Mouse (Mus musculus): ENCODE results near the gene Prkab1. TPM values are rescaled to one million over a fixed set of nuclear protein-coding genes. Genes with fewer than 3 reads are reported as not detected.

The Prkab1 gene
- polyA plus RNA-seq, 1 experiment, result 46.1 TPM

DNA sequence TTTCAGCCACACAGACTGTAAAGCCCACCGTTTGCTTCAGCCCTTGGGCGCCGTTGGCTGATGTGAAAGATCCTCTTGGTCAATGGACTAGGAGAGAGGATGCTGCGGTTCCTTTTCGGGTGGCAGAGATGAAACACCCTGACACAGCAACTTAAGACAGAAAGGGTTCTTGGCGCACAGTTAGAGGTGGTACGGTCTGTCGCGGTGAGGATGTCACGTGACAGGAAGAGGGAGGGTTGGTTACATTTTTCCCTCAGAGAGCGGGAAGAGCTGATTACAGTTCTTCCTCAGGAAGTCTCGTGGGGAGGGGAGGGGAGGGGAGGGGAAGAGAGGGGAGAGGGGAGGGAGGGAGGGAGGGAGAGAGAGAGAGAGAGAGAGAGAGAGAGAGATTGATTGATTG lies 13.4 kb upstream of the Prkab1 start:
- TF ChIP-seq GATA1 (IDR thresholded peaks at IDR 0.05; ENCODE audit: low read length) (no peak), TAL1 (IDR thresholded peaks at IDR 0.05; ENCODE audit: low read length) (no peak)
- Histone ChIP-seq H3K4me1 (ENCODE audit: control insufficient read depth) (no peaks in the 10 kb centered on the region; the same call in 1 of the 2 replicates), H3K9me3 (ENCODE audit: control insufficient read depth, low read length) (peaks cover 3% of the 10 kb centered on the region; the same call in 1 of the 2 replicates), H3K36me3 (ENCODE audit: control insufficient read depth) (no peaks in the 10 kb centered on the region), H3K27me3 (ENCODE audit: control insufficient read depth) (peaks cover 21% of the 10 kb centered on the region), H3K4me3 (replicated peaks) (no peak overlapping the region)

DNA sequence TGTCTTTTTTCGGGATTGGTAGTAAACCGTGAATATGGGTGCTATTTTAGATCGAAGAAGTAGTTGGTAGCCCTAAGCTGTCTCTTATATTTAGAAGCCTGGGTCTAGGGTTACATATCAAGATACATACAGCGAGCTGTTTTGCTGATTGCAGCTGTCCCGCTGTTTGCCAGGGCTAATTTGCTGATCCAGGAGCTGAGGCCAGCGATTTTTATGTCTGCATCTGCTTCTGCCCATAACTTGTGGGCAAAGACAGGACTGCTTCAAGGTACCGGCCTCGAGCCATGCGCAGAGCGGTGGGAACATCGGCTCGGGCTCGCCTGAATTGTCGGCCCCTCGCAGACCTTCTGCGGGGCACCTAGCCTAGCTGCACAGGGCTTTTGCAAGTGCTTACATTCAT lies 12.2 kb upstream of the Prkab1 start:
- Histone ChIP-seq H3K9me3 (ENCODE audit: control insufficient read depth, low read length) (peaks cover 3% of the 10 kb centered on the region; the same call in 1 of the 2 replicates), H3K4me1 (ENCODE audit: control insufficient read depth) (peaks cover 2% of the 10 kb centered on the region), H3K27me3 (ENCODE audit: control insufficient read depth) (peaks cover 21% of the 10 kb centered on the region), H3K36me3 (ENCODE audit: control insufficient read depth) (no peaks in the 10 kb centered on the region), H3K4me3 (replicated peaks) (no peak overlapping the region)
- no peak for TF ChIP-seq GATA1 (IDR thresholded peaks at IDR 0.05; ENCODE audit: low read length)
- TF ChIP-seq TAL1 (IDR thresholded peaks at IDR 0.05; ENCODE audit: low read length), result no peak

DNA sequence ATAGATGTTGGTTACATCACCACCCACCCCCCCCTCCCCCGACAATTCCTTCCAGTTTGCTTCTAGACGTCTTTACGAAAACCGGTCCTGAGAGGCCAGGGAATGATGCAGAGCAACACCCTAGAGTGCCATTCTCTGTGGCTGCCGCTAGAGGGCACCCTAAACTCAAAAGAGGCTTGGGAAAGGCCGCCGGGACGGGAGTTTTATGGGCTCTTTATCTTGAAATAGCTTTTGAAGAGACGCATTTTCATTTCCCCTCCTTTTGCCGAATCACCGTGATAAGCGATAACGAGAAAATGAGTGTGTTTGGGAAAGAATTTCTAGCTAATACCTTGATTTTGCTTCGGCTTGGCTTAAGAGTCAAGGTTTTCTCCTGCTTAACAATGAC lies 6.9 kb upstream of the Prkab1 start:
- Histone ChIP-seq H3K4me1 (ENCODE audit: control insufficient read depth) (peaks cover 52% of the 10 kb centered on the region), H3K9me3 (ENCODE audit: control insufficient read depth, low read length) (no peaks in the 10 kb centered on the region), H3K36me3 (ENCODE audit: control insufficient read depth) (peaks cover 2% of the 10 kb centered on the region; the same call in 1 of the 2 replicates), H3K4me3 (replicated peaks) (peak overlapping the region; percentile 46), H3K27me3 (ENCODE audit: control insufficient read depth) (peaks cover 4% of the 10 kb centered on the region; the same call in 1 of the 2 replicates)
- TF ChIP-seq TAL1 (IDR thresholded peaks at IDR 0.05; ENCODE audit: low read length) (no peak), GATA1 (IDR thresholded peaks at IDR 0.05; ENCODE audit: low read length) (no peak)

DNA sequence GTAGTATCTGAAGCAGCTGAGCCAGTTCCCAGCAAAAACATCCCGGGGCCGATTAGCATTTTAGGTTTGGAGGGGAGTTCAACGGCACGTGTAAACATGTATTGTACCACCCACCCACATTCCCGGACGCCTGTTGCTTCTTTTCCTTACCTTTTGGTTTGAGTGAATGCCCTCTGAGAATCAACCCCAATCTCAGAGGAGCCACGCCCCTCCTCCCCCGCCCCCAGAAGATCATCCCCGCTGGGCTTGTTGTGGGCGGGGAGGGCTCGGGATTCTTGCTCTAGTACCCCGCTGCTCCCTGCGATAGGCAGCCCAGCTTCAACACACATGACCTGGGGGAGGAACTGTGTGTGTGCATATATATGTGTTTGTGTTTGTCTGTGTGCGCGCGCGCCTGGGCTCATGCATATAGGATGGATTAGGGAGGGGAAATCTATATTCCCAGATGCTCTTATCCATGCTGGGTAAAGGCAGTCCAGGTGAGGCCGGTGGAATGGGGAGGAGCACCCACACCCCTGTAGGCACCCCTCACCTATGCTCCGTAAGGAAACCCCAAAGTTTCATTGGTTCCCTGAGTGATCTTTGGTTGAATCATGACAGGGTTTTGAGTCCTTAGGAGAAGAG lies 6.4 kb upstream of the Prkab1 start:
- H3K4me3 ChIP-seq (replicated peaks), result peak overlapping the region; percentile 46
- no peaks in the 10 kb centered on the region for H3K9me3 ChIP-seq (ENCODE audit: control insufficient read depth, low read length)
- H3K36me3 ChIP-seq (ENCODE audit: control insufficient read depth), result peaks cover 2% of the 10 kb centered on the region; the same call in 1 of the 2 replicates
- H3K4me1 ChIP-seq (ENCODE audit: control insufficient read depth), result peaks cover 57% of the 10 kb centered on the region
- TF ChIP-seq TAL1 (IDR thresholded peaks at IDR 0.05; ENCODE audit: low read length), result no peak
- TF ChIP-seq GATA1 (IDR thresholded peaks at IDR 0.05; ENCODE audit: low read length), result no peak
- peaks cover 4% of the 10 kb centered on the region; the same call in 1 of the 2 replicates for H3K27me3 ChIP-seq (ENCODE audit: control insufficient read depth)

DNA sequence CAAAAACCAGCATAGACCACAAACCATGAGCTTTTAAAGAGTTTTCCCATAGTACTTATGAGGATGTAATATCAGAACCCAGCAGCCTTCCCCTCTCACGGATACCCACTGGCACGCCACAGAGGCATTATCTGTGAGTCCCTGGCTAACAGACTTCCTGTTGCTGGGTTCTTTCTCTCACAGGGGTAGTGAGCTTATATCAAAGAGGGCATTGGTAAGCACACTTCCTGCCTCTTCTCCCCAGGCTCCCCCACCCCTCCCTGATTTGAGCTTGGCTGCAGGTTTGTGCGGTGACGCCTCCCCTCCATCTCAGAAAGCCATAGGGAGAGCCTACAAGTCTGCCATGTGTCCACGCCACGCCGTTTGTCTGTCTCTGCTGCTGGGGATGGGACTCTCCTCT lies 4.8 kb upstream of the Prkab1 start:
- Histone ChIP-seq H3K4me3 (replicated peaks) (peak overlapping the region; percentile 17), H3K4me1 (ENCODE audit: control insufficient read depth) (peaks cover 70% of the 10 kb centered on the region), H3K27me3 (ENCODE audit: control insufficient read depth) (peaks cover 4% of the 10 kb centered on the region; the same call in 1 of the 2 replicates)

DNA sequence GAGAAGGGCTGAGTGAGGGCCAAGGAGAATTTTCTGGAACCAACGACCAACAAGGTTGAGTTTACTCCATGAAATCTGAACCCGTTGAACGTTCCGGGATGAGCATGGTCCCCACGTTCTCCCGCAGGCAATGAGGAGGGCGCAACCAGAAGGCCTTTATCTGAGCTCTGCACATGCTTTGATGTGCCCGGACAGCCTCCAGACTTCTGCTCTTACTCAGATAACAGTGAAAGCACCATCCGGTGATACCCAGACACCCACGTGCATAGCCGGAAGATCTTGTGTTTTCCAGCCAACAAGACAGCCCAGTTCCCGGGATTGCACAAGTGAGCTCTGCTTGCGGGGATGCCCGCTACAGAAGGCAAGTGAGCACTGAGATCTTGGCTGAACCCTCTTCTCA lies 2.3 kb upstream of the Prkab1 start:
- TF ChIP-seq TAL1 (IDR thresholded peaks at IDR 0.05; ENCODE audit: low read length) (peak; percentile 98), GATA1 (IDR thresholded peaks at IDR 0.05; ENCODE audit: low read length) (peak; percentile 97)
- peaks cover 86% of the 10 kb centered on the region for H3K4me1 ChIP-seq (ENCODE audit: control insufficient read depth)
- H3K9me3 ChIP-seq (ENCODE audit: control insufficient read depth, low read length), result no peaks in the 10 kb centered on the region
- H3K4me3 ChIP-seq (replicated peaks), result peak overlapping the region; percentile 61
- H3K36me3 ChIP-seq (ENCODE audit: control insufficient read depth), result peaks cover 21% of the 10 kb centered on the region
- no peaks in the 10 kb centered on the region for H3K27me3 ChIP-seq (ENCODE audit: control insufficient read depth)

More for the DNA sequence above, 4.8 kb upstream of the Prkab1 start:
- no peaks in the 10 kb centered on the region for H3K9me3 ChIP-seq (ENCODE audit: control insufficient read depth, low read length)
- TF ChIP-seq TAL1 (IDR thresholded peaks at IDR 0.05; ENCODE audit: low read length), result no peak
- no peak for TF ChIP-seq GATA1 (IDR thresholded peaks at IDR 0.05; ENCODE audit: low read length)
- H3K36me3 ChIP-seq (ENCODE audit: control insufficient read depth), result peaks cover 2% of the 10 kb centered on the region; the same call in 1 of the 2 replicates

DNA sequence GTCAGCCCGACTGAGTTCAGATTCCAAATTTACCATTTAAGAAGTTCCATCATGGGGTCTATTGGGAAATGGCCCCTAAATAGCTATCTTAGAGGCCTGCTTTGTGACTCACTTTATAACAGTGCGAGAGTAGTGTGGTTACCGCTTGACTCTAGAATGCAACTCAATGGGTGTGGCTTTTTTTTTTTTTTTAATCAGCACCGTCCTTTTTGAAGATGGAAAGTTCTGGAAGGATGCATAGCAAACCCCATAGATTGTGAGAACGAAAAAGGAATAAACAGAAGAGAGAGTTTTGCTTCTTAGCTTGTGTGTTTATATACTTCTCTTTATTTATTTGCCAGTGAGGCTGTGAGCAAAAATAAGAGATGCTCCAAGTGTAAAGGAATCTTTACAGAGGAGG lies 1.8 kb upstream of the Prkab1 start:
- Histone ChIP-seq H3K36me3 (ENCODE audit: control insufficient read depth) (peaks cover 26% of the 10 kb centered on the region), H3K4me1 (ENCODE audit: control insufficient read depth) (peaks cover 86% of the 10 kb centered on the region), H3K9me3 (ENCODE audit: control insufficient read depth, low read length) (no peaks in the 10 kb centered on the region), H3K27me3 (ENCODE audit: control insufficient read depth) (no peaks in the 10 kb centered on the region), H3K4me3 (replicated peaks) (peak overlapping the region; percentile 61)
- no peak for TF ChIP-seq GATA1 (IDR thresholded peaks at IDR 0.05; ENCODE audit: low read length)
- no peak for TF ChIP-seq TAL1 (IDR thresholded peaks at IDR 0.05; ENCODE audit: low read length)

DNA sequence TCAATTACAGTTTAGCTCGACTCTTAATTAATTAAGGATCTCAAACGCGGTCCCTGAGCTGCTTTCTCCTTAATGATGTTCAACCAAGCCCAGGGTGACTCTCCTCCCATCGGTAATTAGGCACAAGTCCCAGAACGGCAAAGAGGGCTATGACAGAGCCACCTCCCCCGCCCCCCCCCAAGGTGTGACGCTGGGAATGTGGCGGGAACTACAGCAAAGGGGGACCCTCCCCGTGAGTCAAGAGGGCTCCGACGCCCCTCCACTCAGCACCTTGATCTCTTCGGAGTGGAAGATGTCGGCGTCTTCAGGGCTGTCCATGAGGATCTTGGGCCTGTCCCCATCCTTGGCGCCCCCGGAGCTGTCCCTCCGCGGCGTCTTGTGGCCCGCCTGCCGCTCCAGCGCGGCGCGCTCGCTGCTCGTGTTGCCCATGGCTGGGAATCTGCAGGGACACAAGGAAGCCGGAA lies 455 bp downstream of the Prkab1 start:
- TF ChIP-seq TAL1 (IDR thresholded peaks at IDR 0.05; ENCODE audit: low read length) (no peak), GATA1 (IDR thresholded peaks at IDR 0.05; ENCODE audit: low read length) (no peak)
- Histone ChIP-seq H3K4me1 (ENCODE audit: control insufficient read depth) (peaks cover 86% of the 10 kb centered on the region), H3K27me3 (ENCODE audit: control insufficient read depth) (no peaks in the 10 kb centered on the region), H3K36me3 (ENCODE audit: control insufficient read depth) (peaks cover 49% of the 10 kb centered on the region), H3K4me3 (replicated peaks) (peak overlapping the region; percentile 68), H3K9me3 (ENCODE audit: control insufficient read depth, low read length) (no peaks in the 10 kb centered on the region)

DNA sequence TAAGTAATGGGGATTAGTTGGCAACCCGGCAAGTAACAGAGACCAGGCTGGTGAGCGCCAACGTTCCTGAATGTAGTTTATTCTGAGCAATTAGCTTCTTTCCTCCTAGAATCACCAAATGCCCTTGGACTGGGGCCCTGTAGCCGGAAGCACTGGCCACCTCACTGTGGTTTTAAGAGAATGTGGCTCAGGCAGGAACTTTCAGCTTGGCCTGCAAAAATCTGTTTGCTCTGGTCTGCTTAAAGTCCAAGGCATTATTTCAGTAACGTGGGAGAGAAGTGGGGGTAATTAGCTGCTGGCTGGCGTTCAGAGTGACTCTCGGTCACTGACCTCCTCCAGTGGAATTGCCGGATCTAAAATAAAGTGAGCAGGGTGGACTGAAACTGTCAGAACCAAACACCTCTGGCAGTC lies 1.1 kb downstream of the Prkab1 start:
- peaks cover 84% of the 10 kb centered on the region for H3K4me1 ChIP-seq (ENCODE audit: control insufficient read depth)
- H3K27me3 ChIP-seq (ENCODE audit: control insufficient read depth), result no peaks in the 10 kb centered on the region
- no peaks in the 10 kb centered on the region for H3K9me3 ChIP-seq (ENCODE audit: control insufficient read depth, low read length)
- H3K4me3 ChIP-seq (replicated peaks), result peak overlapping the region; percentile 68
- H3K36me3 ChIP-seq (ENCODE audit: control insufficient read depth), result peaks cover 54% of the 10 kb centered on the region
- no peak for TF ChIP-seq TAL1 (IDR thresholded peaks at IDR 0.05; ENCODE audit: low read length)
- TF ChIP-seq GATA1 (IDR thresholded peaks at IDR 0.05; ENCODE audit: low read length), result no peak
